Mouse (Mus musculus): ENCODE measurements around the gene Gcn1l1.

DNA sequence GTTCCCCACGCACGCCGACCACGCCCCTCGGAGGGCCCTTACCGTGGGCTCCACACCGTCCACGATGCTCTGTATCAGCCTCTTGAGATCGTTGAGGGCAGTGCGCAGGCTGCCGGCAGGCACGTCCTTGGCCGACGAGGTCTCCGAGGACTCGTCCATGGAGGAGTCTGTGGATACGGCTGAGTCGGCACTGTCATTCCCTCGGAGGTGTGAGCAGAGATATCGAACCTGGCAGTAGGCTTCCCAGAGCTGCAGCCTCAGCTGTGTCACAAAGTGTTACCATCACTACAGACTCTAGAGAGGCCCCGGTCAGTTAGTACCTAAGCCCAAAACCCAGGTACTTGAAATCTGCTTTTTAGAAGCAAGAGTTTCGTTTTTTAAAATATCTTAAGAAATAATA is 97.6 kb downstream of the Gcn1l1 start:
- TF ChIP-seq POLR2A (IDR thresholded peaks at IDR 0.05; ENCODE audit: insufficient read depth, low read depth, low read length) (no peak), CTCF (IDR thresholded peaks at IDR 0.05; ENCODE audit: insufficient read depth, low read depth, low read length) (no peak)

Measured in olfactory bulb, adult 2 months (tissue).